24 mouse cellular contexts compared by ENCODE assay signal in genomic region chr1:88245881-88246280, GRCm38 (mm10). TPM values are rescaled to one million over a fixed set of nuclear protein-coding genes. Genes with fewer than 3 reads are reported as not detected.
DNase-seq lines count a peak whose midpoint lies in the region; ATAC-seq and TF ChIP-seq lines count a peak whose summit lies in the region.
"Had no signal": no experiment of that assay in that cellular context is flagged by ENCODE, and none has a peak within 500 bp of the region (broad histone marks: within the 10 kb centered on the region; RNA-seq: fewer than 3 reads in every experiment).

No protein-coding gene starts in this region.

- H3K9me3 ChIP-seq in lung, postnatal 0 days (ENCODE audit: low read length) = peaks cover 71% of the 10 kb centered on the region
- H3K9me3 ChIP-seq in intestine, embryonic 15.5 days = peaks cover 20% of the 10 kb centered on the region
- peaks cover 60% of the 10 kb centered on the region for H3K9me3 ChIP-seq in intestine, embryonic 16.5 days (ENCODE audit: control insufficient read depth, low read length)

- no peak overlapping the region for H3K4me2 ChIP-seq in lung, postnatal 0 days (replicated peaks; ENCODE audit: low read depth, low read length)
- H3K4me2 ChIP-seq in intestine, embryonic 15.5 days (replicated peaks) = no peak overlapping the region
- no peak overlapping the region for H3K4me2 ChIP-seq in intestine, embryonic 16.5 days (ENCODE audit: low read depth, low read length)
- H3K4me2 ChIP-seq: embryonic facial prominence, embryonic 13.5 days; embryonic facial prominence, embryonic 15.5 days had no signal

- no peak for TF ChIP-seq CTCF in lung, postnatal 0 days (IDR thresholded peaks at IDR 0.05)

- no peak for TF ChIP-seq EP300 in lung, postnatal 0 days (IDR thresholded peaks at IDR 0.05)

- no peaks in the 10 kb centered on the region for H3K27me3 ChIP-seq in lung, postnatal 0 days (replicated peaks; ENCODE audit: insufficient read depth, low read length)
- no peaks in the 10 kb centered on the region for H3K27me3 ChIP-seq in intestine, embryonic 15.5 days (replicated peaks)
- no peaks in the 10 kb centered on the region for H3K27me3 ChIP-seq in intestine, embryonic 16.5 days (replicated peaks; ENCODE audit: control insufficient read depth, insufficient read depth, low read length)
- H3K27me3 ChIP-seq: embryonic facial prominence, embryonic 13.5 days; embryonic facial prominence, embryonic 15.5 days had no signal

- no peaks in the 10 kb centered on the region for H3K36me3 ChIP-seq in lung, postnatal 0 days (ENCODE audit: insufficient read depth, low read length)
- no peaks in the 10 kb centered on the region for H3K36me3 ChIP-seq in intestine, embryonic 15.5 days
- no peaks in the 10 kb centered on the region for H3K36me3 ChIP-seq in intestine, embryonic 16.5 days (ENCODE audit: control insufficient read depth, insufficient read depth, low read length)
- H3K36me3 ChIP-seq: embryonic facial prominence, embryonic 13.5 days; embryonic facial prominence, embryonic 15.5 days; forebrain, embryonic 10.5 days had no signal

- H3K9ac ChIP-seq in lung, postnatal 0 days (replicated peaks; ENCODE audit: low read depth) = no peak overlapping the region
- H3K9ac ChIP-seq in intestine, embryonic 15.5 days = no peak overlapping the region
- H3K9ac ChIP-seq in intestine, embryonic 16.5 days (ENCODE audit: low read depth, low read length) = no peak overlapping the region
- H3K9ac ChIP-seq: embryonic facial prominence, embryonic 13.5 days; embryonic facial prominence, embryonic 15.5 days had no signal

- ATAC-seq in lung, postnatal 0 days = peak; percentile 7
- 0 out of 2 replicates have a peak, but pooled peaks have one; percentile 3 for ATAC-seq in intestine, embryonic 15.5 days
- ATAC-seq in intestine, embryonic 16.5 days = peak; percentile 5; the same call in 1 of the 2 replicates
- ATAC-seq: forebrain, embryonic 14.5 days; forebrain, embryonic 16.5 days had no signal

- no peak for DNase-seq in lung, postnatal 0 days (ENCODE audit: low spot score)
- no peak for DNase-seq in lung, postnatal 10 days
- no peak for DNase-seq in right cerebral cortex, adult 2 months (ENCODE audit: low spot score in 2 of 2)
- DNase-seq in kidney, postnatal 36 days = no peak
- DNase-seq: adrenal gland, adult 2 months; adrenal gland, postnatal 10 days; adrenal gland, postnatal 25 days; cerebellum, adult 11 months; cerebellum, adult 18-20 months; cerebellum, adult 8-10 months; cerebellum, adult 9-11 months; cerebellum, postnatal 14 days; cerebellum, postnatal 36 days; embryo, embryonic 11 days had no signal

- WGBS in lung, postnatal 0 days = 77% methylated on average over 6 of the region's 6 CpGs
- 79% methylated on average over 6 of the region's 6 CpGs for WGBS in intestine, embryonic 15.5 days
- 77% methylated on average over 6 of the region's 6 CpGs for WGBS in intestine, embryonic 16.5 days

- no peaks in the 10 kb centered on the region for H3K4me1 ChIP-seq in lung, postnatal 0 days (ENCODE audit: insufficient read depth, low read depth, low read length)
- no peaks in the 10 kb centered on the region for H3K4me1 ChIP-seq in intestine, embryonic 15.5 days (replicated peaks)
- no peaks in the 10 kb centered on the region for H3K4me1 ChIP-seq in intestine, embryonic 16.5 days (ENCODE audit: control insufficient read depth, insufficient read depth, low read length)
- H3K4me1 ChIP-seq: embryonic facial prominence, embryonic 13.5 days; embryonic facial prominence, embryonic 15.5 days; forebrain, embryonic 10.5 days had no signal

- H3K4me3 ChIP-seq in lung, postnatal 0 days (ENCODE audit: low read depth, low read length) = no peak overlapping the region
- H3K4me3 ChIP-seq in intestine, embryonic 15.5 days (replicated peaks) = no peak overlapping the region
- H3K4me3 ChIP-seq in intestine, embryonic 16.5 days (ENCODE audit: low read length) = no peak overlapping the region
- H3K4me3 ChIP-seq: embryonic facial prominence, embryonic 13.5 days; embryonic facial prominence, embryonic 15.5 days; erythroblast, embryonic 14.5 days; forebrain, embryonic 10.5 days had no signal

- no peak overlapping the region for H3K27ac ChIP-seq in lung, postnatal 0 days (ENCODE audit: low read length)
- no peak overlapping the region for H3K27ac ChIP-seq in intestine, embryonic 15.5 days
- H3K27ac ChIP-seq in intestine, embryonic 16.5 days (ENCODE audit: low read length) = no peak overlapping the region
- H3K27ac ChIP-seq: embryonic facial prominence, embryonic 13.5 days; embryonic facial prominence, embryonic 15.5 days; forebrain, embryonic 10.5 days had no signal

RNA-seq across cellular contexts. Expression of gene Mroh2a, which starts 19.1 kb away (rescaled TPM):
- polyA plus RNA-seq in lung, postnatal 0 days (2015; fragmentation: Nextera tagmentation; extraction: Ambion mirVana) = 0.15 and 0.43 TPM in 2 replicates
- 0.88 and 1.0 TPM in 2 replicates for polyA plus RNA-seq in intestine, embryonic 15.5 days (2015; fragmentation: Nextera tagmentation; extraction: Ambion mirVana)
- 0.76 and 0.88 TPM in 2 replicates for polyA plus RNA-seq in intestine, embryonic 16.5 days (2015; fragmentation: Nextera tagmentation; extraction: Ambion mirVana)
- polyA plus RNA-seq: erythroblast, embryonic 14.5 days had no signal

RNA-seq across cellular contexts. Expression of gene Hjurp, which starts 31.6 kb away (rescaled TPM):
- polyA plus RNA-seq in lung, postnatal 0 days (2015; fragmentation: Nextera tagmentation; extraction: Ambion mirVana) = 21.9 and 26.0 TPM in 2 replicates
- 158 and 160 TPM in 2 replicates for polyA plus RNA-seq in intestine, embryonic 15.5 days (2015; fragmentation: Nextera tagmentation; extraction: Ambion mirVana)
- polyA plus RNA-seq in intestine, embryonic 16.5 days (2015; fragmentation: Nextera tagmentation; extraction: Ambion mirVana) = 135 and 141 TPM in 2 replicates

RNA-seq across cellular contexts. Expression of gene Trpm8, which starts 31.6 kb away (rescaled TPM):
- polyA plus RNA-seq in lung, postnatal 0 days (2015; fragmentation: Nextera tagmentation; extraction: Ambion mirVana) = 0.05 TPM in 1 of 2 replicates, not detected in the other
- not detected in 2 replicates for polyA plus RNA-seq in intestine, embryonic 15.5 days (2015; fragmentation: Nextera tagmentation; extraction: Ambion mirVana)
- not detected in 2 replicates for polyA plus RNA-seq in intestine, embryonic 16.5 days (2015; fragmentation: Nextera tagmentation; extraction: Ambion mirVana)
- polyA plus RNA-seq: adrenal gland, adult 2 months; embryonic facial prominence, embryonic 11.5 days; embryonic facial prominence, embryonic 13.5 days; erythroblast, embryonic 14.5 days; forebrain, embryonic 10.5 days; forebrain, embryonic 14.5 days had no signal

RNA-seq across cellular contexts. Expression of gene Ugt1a1, which starts 34.1 kb away (rescaled TPM):
- 0.21 and 0.26 TPM in 2 replicates for polyA plus RNA-seq in lung, postnatal 0 days (2015; fragmentation: Nextera tagmentation; extraction: Ambion mirVana)
- 29.2 and 30.1 TPM in 2 replicates for polyA plus RNA-seq in intestine, embryonic 15.5 days (2015; fragmentation: Nextera tagmentation; extraction: Ambion mirVana)
- polyA plus RNA-seq in intestine, embryonic 16.5 days (2015; fragmentation: Nextera tagmentation; extraction: Ambion mirVana) = 55.9 and 79.1 TPM in 2 replicates
- polyA plus RNA-seq: C2C12; embryonic facial prominence, embryonic 11.5 days; embryonic facial prominence, embryonic 13.5 days; erythroblast, embryonic 14.5 days; forebrain, embryonic 14.5 days; forebrain, embryonic 16.5 days had no signal

RNA-seq across cellular contexts. Expression of gene Dnajb3, which starts 40.3 kb away (rescaled TPM):
- polyA plus RNA-seq in lung, postnatal 0 days (2015; fragmentation: Nextera tagmentation; extraction: Ambion mirVana) = 2.7 and 3.8 TPM in 2 replicates
- polyA plus RNA-seq in intestine, embryonic 15.5 days (2015; fragmentation: Nextera tagmentation; extraction: Ambion mirVana) = 6.1 and 8.3 TPM in 2 replicates
- 5.7 and 8.0 TPM in 2 replicates for polyA plus RNA-seq in intestine, embryonic 16.5 days (2015; fragmentation: Nextera tagmentation; extraction: Ambion mirVana)
- polyA plus RNA-seq: C2C12 had no signal
